Mouse (Mus musculus) kidney, postnatal 0 days (tissue): ENCODE data around the gene Defb39. TPM values are rescaled to one million over a fixed set of nuclear protein-coding genes. Genes with fewer than 3 reads are reported as not detected.

Experiments
- ATAC-seq: fragments of 200-750 bp; cut with Nextera tagmentation; replicated peaks from 2 replicates; pipeline ENCODE4 v1.8.0; 2017; ENCODE audit warnings: low read depth, moderate number of reproducible peaks, moderate TSS enrichment, moderate library complexity; ENCODE audit not compliant: low FRiP score
- DNase-seq: peaks from one replicate; pipeline ENCODE4 v3.0.0-alpha.2; 2016; ENCODE audit warnings: low spot score
- H3K27ac ChIP-seq: fragments of 300-500 bp; sonication (generic); 2 replicates; pipeline ENCODE4 v1.5.1; 2014; ENCODE audit warnings: mild to moderate bottlenecking
- H3K27me3 ChIP-seq: fragments of 300-500 bp; sonication (generic); 2 replicates; pipeline ENCODE4 v1.6.1; 2014; ENCODE audit warnings: low read length, mixed read lengths; ENCODE audit not compliant: insufficient read depth
- H3K36me3 ChIP-seq: fragments of 300-500 bp; sonication (generic); 2 replicates; pipeline ENCODE4 v1.6.1; 2014; ENCODE audit warnings: low read length, mixed read lengths; ENCODE audit not compliant: insufficient read depth
- H3K4me1 ChIP-seq: fragments of 300-500 bp; sonication (generic); replicated peaks from 2 replicates; pipeline ENCODE4 v1.6.1; 2014; ENCODE audit warnings: antibody characterized with exemption, low read length, mixed read lengths; ENCODE audit not compliant: insufficient read depth
- H3K4me2 ChIP-seq: fragments of 300-500 bp; sonication (generic); 2 replicates; pipeline ENCODE4 v1.6.1; 2014; ENCODE audit warnings: mild to moderate bottlenecking, low read length, moderate library complexity, mixed read lengths
- H3K4me3 ChIP-seq: fragments of 300-500 bp; sonication (generic); replicated peaks from 2 replicates; pipeline ENCODE4 v1.5.1; 2014; ENCODE audit warnings: low read depth, low read length
- H3K9ac ChIP-seq: fragments of 300-500 bp; sonication (generic); 2 replicates; pipeline ENCODE4 v1.6.1; 2014; ENCODE audit warnings: low read depth, low read length
- H3K9me3 ChIP-seq: fragments of 300-500 bp; sonication (generic); replicated peaks from 2 replicates; pipeline ENCODE4 v1.6.1; 2016; ENCODE audit warnings: low read length, inconsistent platforms, mixed read lengths
- CTCF ChIP-seq: IDR thresholded peaks from 2 replicates; pipeline ENCODE4 v1.5.1; 2016; ENCODE audit warnings: antibody characterized with exemption, low read depth, mild to moderate bottlenecking, moderate library complexity
- WGBS: fragments of 180-500 bp; shearing (Covaris S2); extraction: QIAGEN DNeasy Blood & Tissue Kit; methylation state at CpG from one replicate; pipeline ENCODE4 v1.1.7; 2014; 5-methylcytosine and 5-hydroxymethylcytosine counted together
- polyA plus RNA-seq: library from polyadenylated mRNA; unstranded; fragments of >200 nt; fragmentation: Nextera tagmentation; extraction: Ambion mirVana; gene quantifications from 2 replicates; pipeline ENCODE4 v1.2.1, GENCODE M21; 2015

Defb39 gene
- polyA plus RNA-seq, result not detected in 2 replicates

DNA sequence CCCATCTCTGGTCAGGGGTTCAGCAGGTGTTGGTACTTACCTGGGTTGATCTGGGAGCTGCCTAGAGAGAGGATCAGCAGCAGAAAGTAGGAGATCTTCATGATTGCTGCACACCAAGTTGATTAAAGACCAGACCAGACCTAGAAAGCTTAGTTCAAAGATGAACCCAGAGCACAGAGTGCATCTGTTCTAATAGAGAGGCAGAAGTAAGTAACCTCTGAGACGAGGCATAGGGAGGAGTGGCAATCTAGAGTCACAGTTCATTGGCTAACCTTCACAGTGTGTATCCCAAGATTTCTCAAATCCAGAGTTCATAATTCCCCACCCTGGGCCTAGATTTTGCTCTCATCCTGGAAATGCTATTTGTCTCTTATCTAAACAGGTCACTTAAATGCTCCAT, at the start of gene Defb39:
Defb39 (minus strand) TSS at position 101 of the 400 bp plus-strand sequence.
- no peaks in the 10 kb centered on the region for H3K27me3 ChIP-seq
- no peaks in the 10 kb centered on the region for H3K4me1 ChIP-seq
- no peaks in the 10 kb centered on the region for H3K36me3 ChIP-seq
- no peaks in the 10 kb centered on the region for H3K9me3 ChIP-seq
- ATAC-seq (no peak), DNase-seq (no peak)
- no peak within 1 kb of the TSS for H3K4me3 ChIP-seq
- no peak for TF ChIP-seq CTCF
- no peak within 1 kb of the TSS for H3K4me2 ChIP-seq
- 78% methylated on average over 1 of the region's 1 CpGs for WGBS
- no peak within 1 kb of the TSS for H3K9ac ChIP-seq
- H3K27ac ChIP-seq, result no peak within 1 kb of the TSS

DNA sequence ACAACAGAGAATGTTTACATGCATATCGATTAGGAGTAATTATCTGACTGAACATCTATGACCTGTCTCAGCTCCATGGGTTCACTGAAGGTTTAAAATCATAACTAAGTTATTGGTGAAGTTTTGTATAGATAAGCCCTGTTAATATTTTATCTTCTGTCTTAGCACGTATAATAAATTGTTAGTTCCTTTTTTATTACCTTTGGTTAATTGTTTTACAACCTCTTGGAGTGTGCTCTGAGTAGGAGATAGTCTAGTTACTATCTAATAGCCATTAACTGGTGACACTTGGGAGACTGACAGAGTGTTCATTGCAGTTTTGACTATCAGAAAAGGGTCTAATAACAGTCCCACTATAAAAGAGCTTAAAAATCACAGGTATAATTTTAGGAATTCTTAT, 1.4 kb upstream of the Defb39 start:
- DNase-seq (no peak), ATAC-seq (no peak)
- H3K9ac ChIP-seq, result no peak overlapping the region
- H3K4me2 ChIP-seq, result no peak overlapping the region
- H3K9me3 ChIP-seq, result no peaks in the 10 kb centered on the region
- H3K27ac ChIP-seq, result no peak overlapping the region
- TF ChIP-seq CTCF, result no peak
- WGBS, result 72% methylated on average over 2 of the region's 2 CpGs
- no peaks in the 10 kb centered on the region for H3K4me1 ChIP-seq
- H3K36me3 ChIP-seq, result no peaks in the 10 kb centered on the region
- no peaks in the 10 kb centered on the region for H3K27me3 ChIP-seq
- no peak overlapping the region for H3K4me3 ChIP-seq

DNA sequence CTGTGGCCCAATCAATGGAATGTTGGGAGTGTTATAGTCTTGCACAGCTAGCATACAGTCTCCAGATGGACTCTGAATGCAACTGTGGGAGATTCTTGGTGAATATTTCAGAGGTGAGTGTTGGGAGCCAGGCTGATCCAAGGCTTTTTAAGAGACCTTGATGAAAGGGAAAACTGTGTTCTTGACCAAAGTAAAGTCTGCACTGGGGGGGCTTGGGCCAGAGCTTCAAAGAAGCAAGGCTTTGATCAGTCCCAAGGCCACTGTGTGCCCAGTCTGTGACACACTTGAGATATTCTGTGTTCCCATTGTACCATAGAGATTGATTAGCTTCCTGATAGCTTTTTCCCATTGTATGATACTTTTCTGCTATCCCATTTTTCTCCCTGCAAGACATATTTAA, 1.7 kb downstream of the Defb39 start:
- Histone ChIP-seq H3K9me3 (no peaks in the 10 kb centered on the region), H3K4me3 (no peak overlapping the region), H3K27ac (no peak overlapping the region), H3K4me1 (no peaks in the 10 kb centered on the region), H3K4me2 (no peak overlapping the region), H3K9ac (no peak overlapping the region), H3K27me3 (no peaks in the 10 kb centered on the region), H3K36me3 (no peaks in the 10 kb centered on the region)
- no peak for TF ChIP-seq CTCF
- DNase-seq (no peak), ATAC-seq (no peak)

DNA sequence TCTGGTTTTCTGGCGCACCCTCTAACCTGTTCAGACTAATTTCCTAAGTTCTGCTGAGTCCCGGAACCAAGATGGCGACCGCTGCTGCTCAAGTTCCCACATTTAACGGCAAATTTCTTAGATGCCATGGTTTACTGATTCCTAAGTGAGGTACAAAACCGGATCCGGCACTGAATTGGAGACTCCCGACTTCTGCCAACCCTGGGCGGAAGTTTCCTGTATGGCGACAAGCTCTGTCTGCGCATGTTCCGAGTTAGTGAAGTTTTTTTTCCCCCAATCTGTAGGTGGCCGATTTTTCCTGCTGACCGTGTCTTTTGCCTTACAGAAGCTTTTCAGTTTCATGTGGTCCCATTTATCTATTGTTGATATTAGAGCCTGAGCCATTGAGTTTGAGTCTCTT, 19.4 kb downstream of the Defb39 start:
- Histone ChIP-seq H3K4me3 (no peak overlapping the region), H3K27me3 (no peaks in the 10 kb centered on the region), H3K9ac (no peak overlapping the region), H3K36me3 (no peaks in the 10 kb centered on the region), H3K27ac (no peak overlapping the region), H3K9me3 (no peaks in the 10 kb centered on the region), H3K4me1 (no peaks in the 10 kb centered on the region), H3K4me2 (no peak overlapping the region)
- 93% methylated on average over 14 of the region's 14 CpGs for WGBS
- ATAC-seq (no peak), DNase-seq (no peak)
- TF ChIP-seq CTCF, result no peak

DNA sequence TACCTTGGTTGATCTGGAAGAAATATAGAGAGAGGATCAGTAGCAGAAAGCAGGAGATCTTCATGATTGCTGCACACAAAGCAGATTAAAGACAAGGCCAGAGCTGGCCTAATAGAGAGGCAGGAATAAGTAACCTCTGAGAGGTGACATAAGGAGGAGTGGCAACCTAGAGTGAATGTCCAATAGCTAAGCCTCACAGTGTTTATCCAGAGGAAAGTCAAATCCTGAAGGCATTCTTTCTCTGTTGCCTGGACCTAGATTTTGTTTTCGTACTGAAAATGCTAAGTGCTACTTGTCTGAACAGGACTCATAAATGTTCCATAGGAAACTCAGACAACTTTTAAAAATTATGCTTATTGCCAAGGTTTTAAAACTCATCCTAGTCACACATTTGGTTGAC, 38.1 kb downstream of the Defb39 start, which contains the start of gene Defb38:
Defb38 (minus strand) TSS at position 101 of the 400 bp plus-strand sequence.
- Histone ChIP-seq H3K4me3 (no peak within 1 kb of the TSS), H3K4me2 (no peak within 1 kb of the TSS), H3K27ac (no peak within 1 kb of the TSS), H3K9me3 (no peaks in the 10 kb centered on the region), H3K36me3 (no peaks in the 10 kb centered on the region), H3K4me1 (no peaks in the 10 kb centered on the region), H3K9ac (no peak within 1 kb of the TSS), H3K27me3 (no peaks in the 10 kb centered on the region)
- DNase-seq (no peak), ATAC-seq (no peak)
- 81% methylated on average over 1 of the region's 1 CpGs for WGBS
- TF ChIP-seq CTCF, result no peak

Other genes with a start within 250 kb of the Defb39 start
- gene Defb40, start 86.6 kb downstream of the Defb39 start, polyA plus RNA-seq, result not detected in 2 replicates
- not detected in 2 replicates for gene Defb37, start 73.8 kb downstream of the Defb39 start, polyA plus RNA-seq
- gene Defb38, start 38.2 kb downstream of the Defb39 start, polyA plus RNA-seq, result not detected in 2 replicates
- 0.16 and 0.23 TPM in 2 replicates for gene Defb12, start 50.0 kb upstream of the Defb39 start, polyA plus RNA-seq
- gene Defb34, start 58.9 kb upstream of the Defb39 start, polyA plus RNA-seq, result not detected in 2 replicates
- gene Gm45826, start 76.0 kb upstream of the Defb39 start, polyA plus RNA-seq, result 0.24 TPM in 1 of 2 replicates, not detected in the other
- gene Defb14, start 129.5 kb upstream of the Defb39 start, polyA plus RNA-seq, result not detected in 2 replicates
- not detected in 2 replicates for gene Defb4, start 133.9 kb upstream of the Defb39 start, polyA plus RNA-seq
- gene Defb6, start 160.7 kb upstream of the Defb39 start, polyA plus RNA-seq, result not detected in 2 replicates
- not detected in 2 replicates for gene Defb46, start 175.1 kb upstream of the Defb39 start, polyA plus RNA-seq
- not detected in 2 replicates for gene Defb5, start 182.8 kb upstream of the Defb39 start, polyA plus RNA-seq
- gene Defb3, start 228.6 kb upstream of the Defb39 start, polyA plus RNA-seq, result not detected in 2 replicates